Mouse (Mus musculus) ES-E14 (cell line): Measurements from ENCODE around the gene Il4i1. TPM values are rescaled to one million over a fixed set of nuclear protein-coding genes. Genes with fewer than 3 reads are reported as not detected.

Experiments used
- DNase-seq: peaks from one replicate; pipeline ENCODE4 v3.0.0-alpha.2; 2013; ENCODE audit warnings: low read depth, low spot score
- H3K27ac ChIP-seq: 2 replicates; pipeline ENCODE4 v1.5.1; 2012; ENCODE audit warnings: low read depth, mild to moderate bottlenecking, low read length, moderate library complexity, mixed read lengths; ENCODE audit not compliant: poor library complexity, insufficient read depth, severe bottlenecking
- H3K36me3 ChIP-seq: 2 replicates; pipeline ENCODE4 v1.6.1; 2012; ENCODE audit warnings: mild to moderate bottlenecking, low read length, moderate library complexity, mixed read lengths; ENCODE audit not compliant: control insufficient read depth, poor library complexity, insufficient read depth, severe bottlenecking
- H3K4me1 ChIP-seq, 2 experiments: fragments of 150-350 bp in 1 of 2; sonication (generic) in 1 of 2; 2 replicates each; pipeline ENCODE4 v1.6.1; 2012; ENCODE audit warnings: low read length in 2 of 2, mild to moderate bottlenecking in 1 of 2, mixed read lengths in 1 of 2; ENCODE audit not compliant: control insufficient read depth in 2 of 2, insufficient read depth in 2 of 2, poor library complexity in 1 of 2
- H3K4me3 ChIP-seq, 2 experiments: fragments of 150-350 bp in 1 of 2; sonication (generic) in 1 of 2; 2 replicates each; pipeline ENCODE4 v1.5.1; 2012; ENCODE audit warnings: low read length in 2 of 2, low read depth in 1 of 2, mild to moderate bottlenecking in 1 of 2, mixed read lengths in 1 of 2; ENCODE audit not compliant: insufficient read depth in 1 of 2, poor library complexity in 1 of 2, severe bottlenecking in 1 of 2
- H3K9ac ChIP-seq: 2 replicates; pipeline ENCODE4 v1.6.1; 2012; ENCODE audit warnings: low read depth, mild to moderate bottlenecking, low read length, mixed read lengths; ENCODE audit not compliant: poor library complexity, insufficient read depth, severe bottlenecking
- H3K9me3 ChIP-seq: fragments of 150-350 bp; sonication (generic); 2 replicates; pipeline ENCODE4 v1.6.1; 2012; ENCODE audit warnings: low read depth, mild to moderate bottlenecking, low read length; ENCODE audit not compliant: control insufficient read depth, insufficient read depth
- CHD2 ChIP-seq: IDR thresholded peaks from 2 replicates; pipeline ENCODE4 v1.6.1; 2014; ENCODE audit warnings: mild to moderate bottlenecking, low read depth, low read length, inconsistent platforms
- HCFC1 ChIP-seq: IDR thresholded peaks from 2 replicates; pipeline ENCODE4 v1.6.1; 2012; ENCODE audit warnings: low read length, inconsistent platforms, borderline replicate concordance; ENCODE audit not compliant: insufficient read depth
- MAFK ChIP-seq: IDR thresholded peaks from 2 replicates; pipeline ENCODE4 v1.6.1; 2014; ENCODE audit warnings: mild to moderate bottlenecking, low read depth, low read length, inconsistent platforms; ENCODE audit not compliant: insufficient read depth
- ZC3H11A ChIP-seq: IDR thresholded peaks from 2 replicates; pipeline ENCODE4 v1.6.1; 2012; ENCODE audit warnings: low read depth, mild to moderate bottlenecking, inconsistent platforms, low read length, borderline replicate concordance
- ZNF384 ChIP-seq: IDR thresholded peaks from 2 replicates; pipeline ENCODE4 v1.6.1; 2012; ENCODE audit warnings: low read depth, low read length, inconsistent platforms
- in situ Hi-C, 2 experiments: fragments of 600-800 bp; cut with MboI; formaldehyde crosslinking; loops; one replicate each; pipeline ENCODE4 v1.15.1; 2025; ENCODE audit warnings: low sequenced_read_pairs in 2 of 2, inconsistent platforms in 1 of 2; ENCODE audit not compliant: unreplicated experiment in 2 of 2
- total RNA-seq: library from RNA; depleted of rRNA; stranded (reverse); fragments of 300-350 nt; gene quantifications from 2 replicates; pipeline ENCODE4 v1.2.3, GENCODE M21; 2012

Gene Il4i1
- total RNA-seq, 1 experiment, result 4.8 TPM

GRCm38 (mm10) chr7:44839171-44839490 lies 22.9 kb downstream of the Il4i1 start:
- Histone ChIP-seq H3K27ac (no peak overlapping the region), H3K9me3 (no peaks in the 10 kb centered on the region), H3K4me1 (peaks cover 0 to 8% of the 10 kb centered on the region in 2 experiments; a peak in 1 of 4 replicates), H3K4me3 (peak overlapping the region; percentile 53 to 64; a peak in 2 of 4 replicates), H3K9ac (no peak overlapping the region), H3K36me3 (peaks cover 22% of the 10 kb centered on the region)
- no peak for TF ChIP-seq CHD2
- TF ChIP-seq ZC3H11A, result no peak
- TF ChIP-seq MAFK, result no peak
- TF ChIP-seq ZNF384, result no peak
- TF ChIP-seq HCFC1, result no peak
- in situ Hi-C loops, result no loop called here
- no peak for DNase-seq

GRCm38 (mm10) chr7:44839491-44840191 lies 23.5 kb downstream of the Il4i1 start:
- no peaks in the 10 kb centered on the region for H3K9me3 ChIP-seq
- in situ Hi-C loops, result no loop called here
- H3K9ac ChIP-seq, result peak overlapping the region; percentile 36
- no peak for DNase-seq
- H3K4me1 ChIP-seq, result peaks cover 0 to 8% of the 10 kb centered on the region in 2 experiments; a peak in 1 of 4 replicates
- peak overlapping the region; percentile 53 to 64 for H3K4me3 ChIP-seq
- H3K27ac ChIP-seq, result no peak overlapping the region
- TF ChIP-seq MAFK (no peak), ZNF384 (no peak), CHD2 (no peak), ZC3H11A (no peak), HCFC1 (no peak)
- H3K36me3 ChIP-seq, result peaks cover 26% of the 10 kb centered on the region

GRCm38 (mm10) chr7:44840426-44840825 lies 24.2 kb downstream of the Il4i1 start:
- no peak overlapping the region for H3K9ac ChIP-seq
- no peak overlapping the region for H3K27ac ChIP-seq
- no peak overlapping the region for H3K4me3 ChIP-seq
- no peak for TF ChIP-seq HCFC1
- TF ChIP-seq CHD2, result no peak
- TF ChIP-seq ZC3H11A, result no peak
- TF ChIP-seq ZNF384, result no peak
- no peak for TF ChIP-seq MAFK
- peaks cover 34% of the 10 kb centered on the region for H3K36me3 ChIP-seq
- in situ Hi-C loops, result no loop called here
- H3K4me1 ChIP-seq, result peaks cover 0 to 8% of the 10 kb centered on the region in 2 experiments; a peak in 1 of 4 replicates
- DNase-seq, result no peak
- H3K9me3 ChIP-seq, result no peaks in the 10 kb centered on the region

GRCm38 (mm10) chr7:44841825-44842463 lies 25.8 kb downstream of the Il4i1 start:
- DNase-seq, result no peak
- in situ Hi-C loops, result no loop called here
- H3K27ac ChIP-seq, result no peak overlapping the region
- no peaks in the 10 kb centered on the region for H3K9me3 ChIP-seq
- no peak overlapping the region for H3K9ac ChIP-seq
- TF ChIP-seq MAFK (no peak), HCFC1 (no peak), CHD2 (no peak), ZNF384 (no peak), ZC3H11A (no peak)
- H3K4me3 ChIP-seq, result no peak overlapping the region
- peaks cover 44% of the 10 kb centered on the region for H3K36me3 ChIP-seq
- H3K4me1 ChIP-seq, result peaks cover 0 to 5% of the 10 kb centered on the region in 2 experiments; a peak in 1 of 4 replicates
